Mouse (Mus musculus) left cerebral cortex, adult 11 months (tissue): ENCODE results near the gene Lrrc32.

Experiments used
- DNase-seq: peaks from one replicate; pipeline ENCODE4 v3.0.0; 2022; ENCODE audit warnings: low spot score

The Lrrc32 gene

GRCm38 (mm10) chr7:98510961-98511958, 22.2 kb downstream of the Lrrc32 start:
- DNase-seq: no peak

- DNase-seq: no peak
These were observed 24.2 kb downstream of the Lrrc32 start for GRCm38 (mm10) chr7:98513251-98513650.

GRCm38 (mm10) chr7:98522576-98522975, 33.5 kb downstream of the Lrrc32 start:
- no peak for DNase-seq

GRCm38 (mm10) chr7:98523070-98523812, 34.2 kb downstream of the Lrrc32 start:
- no peak for DNase-seq

- DNase-seq: no peak
These were observed 34.8 kb downstream of the Lrrc32 start for GRCm38 (mm10) chr7:98523813-98524361.

GRCm38 (mm10) chr7:98524401-98524800, 35.3 kb downstream of the Lrrc32 start:
- DNase-seq: no peak

GRCm38 (mm10) chr7:98524869-98525699, 36.0 kb downstream of the Lrrc32 start:
- DNase-seq: no peak

GRCm38 (mm10) chr7:98527085-98527484, 38.0 kb downstream of the Lrrc32 start:
- no peak for DNase-seq

- no peak for DNase-seq
These were observed 42.5 kb downstream of the Lrrc32 start for GRCm38 (mm10) chr7:98531612-98532011.

- no peak for DNase-seq
These were observed 43.9 kb downstream of the Lrrc32 start for GRCm38 (mm10) chr7:98532981-98533380.

GRCm38 (mm10) chr7:98534432-98534855, 45.4 kb downstream of the Lrrc32 start:
- DNase-seq: no peak

- no peak for DNase-seq
These were observed 46.1 kb downstream of the Lrrc32 start for GRCm38 (mm10) chr7:98535191-98535590.

GRCm38 (mm10) chr7:98535882-98536281, 46.8 kb downstream of the Lrrc32 start:
- DNase-seq: no peak

- no peak for DNase-seq
These were observed 48.3 kb downstream of the Lrrc32 start for GRCm38 (mm10) chr7:98537210-98537966.

GRCm38 (mm10) chr7:98537967-98538573, 49.0 kb downstream of the Lrrc32 start:
- no peak for DNase-seq

GRCm38 (mm10) chr7:98540879-98541278, 51.8 kb downstream of the Lrrc32 start:
- no peak for DNase-seq

- no peak for DNase-seq
These were observed 52.5 kb downstream of the Lrrc32 start for GRCm38 (mm10) chr7:98541564-98541963.

GRCm38 (mm10) chr7:98542267-98542666, 53.2 kb downstream of the Lrrc32 start:
- DNase-seq: no peak

- peak; percentile 7 for DNase-seq
These were observed 53.7 kb downstream of the Lrrc32 start for GRCm38 (mm10) chr7:98542731-98543142.

- DNase-seq: no peak
These were observed 54.8 kb downstream of the Lrrc32 start for GRCm38 (mm10) chr7:98543853-98544370.
